11 mouse cellular contexts compared by ENCODE assay signal in genomic region chr3:37379201-37379600, GRCm38 (mm10). TPM values are rescaled to one million over a fixed set of nuclear protein-coding genes. Genes with fewer than 3 reads are reported as not detected.
A peak's percentile ranks its signal among the peaks of the same experiment; 100 is the strongest.
DNase-seq lines count a peak whose midpoint lies in the region; ATAC-seq and TF ChIP-seq lines count a peak whose summit lies in the region.
"Had no signal": no experiment of that assay in that cellular context is flagged by ENCODE, and none has a peak within 500 bp of the region (broad histone marks: within the 10 kb centered on the region; RNA-seq: fewer than 3 reads in every experiment).

No protein-coding gene starts in this region.

- H3K4me3 ChIP-seq in lung, embryonic 14.5 days (ENCODE audit: low read depth, low read length), result no peak overlapping the region
- no peak overlapping the region for H3K4me3 ChIP-seq in limb, embryonic 14.5 days (replicated peaks; ENCODE audit: low read length)
- H3K4me3 ChIP-seq: forebrain, embryonic 12.5 days; hindbrain, embryonic 12.5 days; myocyte had no signal

- no peak overlapping the region for H3K4me2 ChIP-seq in lung, embryonic 14.5 days
- no peak overlapping the region for H3K4me2 ChIP-seq in limb, embryonic 14.5 days (replicated peaks; ENCODE audit: low read depth, low read length, severe bottlenecking)
- H3K4me2 ChIP-seq: forebrain, embryonic 12.5 days; hindbrain, embryonic 12.5 days had no signal

- H3K27ac ChIP-seq in lung, embryonic 14.5 days (ENCODE audit: low read depth), result peak overlapping the region; percentile 47
- H3K27ac ChIP-seq in limb, embryonic 14.5 days (replicated peaks; ENCODE audit: low read depth, low read length), result peak overlapping the region; percentile 83
- H3K27ac ChIP-seq: forebrain, embryonic 12.5 days; hindbrain, embryonic 12.5 days had no signal

- ATAC-seq in lung, embryonic 14.5 days (ENCODE audit: insufficient read depth), result no peak
- ATAC-seq in limb, embryonic 14.5 days (ENCODE audit: low FRiP score, low read depth), result no peak

- peaks cover 16% of the 10 kb centered on the region; the same call in 1 of the 2 replicates for H3K4me1 ChIP-seq in lung, embryonic 14.5 days (ENCODE audit: insufficient read depth)
- H3K4me1 ChIP-seq in limb, embryonic 14.5 days (ENCODE audit: control insufficient read depth, insufficient read depth, low read length), result peaks cover 47% of the 10 kb centered on the region
- H3K4me1 ChIP-seq: forebrain, embryonic 12.5 days had no signal

- no peaks in the 10 kb centered on the region for H3K36me3 ChIP-seq in lung, embryonic 14.5 days (ENCODE audit: insufficient read depth)
- H3K36me3 ChIP-seq in limb, embryonic 14.5 days (ENCODE audit: control insufficient read depth, insufficient read depth, low read length), result no peaks in the 10 kb centered on the region
- H3K36me3 ChIP-seq: forebrain, embryonic 12.5 days; hindbrain, embryonic 12.5 days had no signal

- H3K9me3 ChIP-seq in lung, embryonic 14.5 days (ENCODE audit: low read depth, low read length), result no peaks in the 10 kb centered on the region
- no peaks in the 10 kb centered on the region for H3K9me3 ChIP-seq in limb, embryonic 14.5 days (ENCODE audit: control insufficient read depth, low read length)
- H3K9me3 ChIP-seq: forebrain, embryonic 12.5 days; hindbrain, embryonic 12.5 days had no signal

- H3K27me3 ChIP-seq in lung, embryonic 14.5 days (ENCODE audit: insufficient read depth, low read length), result no peaks in the 10 kb centered on the region
- H3K27me3 ChIP-seq in limb, embryonic 14.5 days (ENCODE audit: control insufficient read depth, insufficient read depth, low read length), result no peaks in the 10 kb centered on the region
- H3K27me3 ChIP-seq: forebrain, embryonic 12.5 days; hindbrain, embryonic 12.5 days had no signal

- no peak overlapping the region for H3K9ac ChIP-seq in lung, embryonic 14.5 days
- no peak overlapping the region for H3K9ac ChIP-seq in limb, embryonic 14.5 days (ENCODE audit: low read depth, low read length, severe bottlenecking)
- H3K9ac ChIP-seq: forebrain, embryonic 12.5 days; hindbrain, embryonic 12.5 days had no signal

- peak; percentile 88 for DNase-seq in heart, adult 11 months
- DNase-seq in heart, adult 8-10 months (ENCODE audit: low spot score), result no peak
- DNase-seq in lung, embryonic 14.5 days, result peak; percentile 48
- DNase-seq in lung, postnatal 4 days, result no peak
- DNase-seq in ES-CJ7 (ENCODE audit: low read depth, low spot score), result peak; percentile 4
- no peak for DNase-seq in limb, embryonic 14.5 days (ENCODE audit: low spot score)
- no peak for DNase-seq in right cerebral cortex, postnatal 36 days (ENCODE audit: low spot score in 2 of 2)
- DNase-seq in left cerebral cortex, adult 9 months (ENCODE audit: low spot score in 2 of 2), result no peak

- 70% methylated on average over 14 of the region's 14 CpGs for WGBS in lung, embryonic 14.5 days
- WGBS in limb, embryonic 14.5 days, result 74% methylated on average over 14 of the region's 14 CpGs

- TF ChIP-seq CTCF in lung, embryonic 14.5 days (IDR thresholded peaks at IDR 0.05; ENCODE audit: low read depth), result peak; percentile 30; the same call in 1 of the 2 replicates

- TF ChIP-seq POLR2A in limb, embryonic 14.5 days (IDR thresholded peaks at IDR 0.05; ENCODE audit: borderline replicate concordance, extremely low read depth, insufficient read depth, insufficient read length), result no peak

RNA-seq across cellular contexts. Expression of gene Fgf2, which starts 31.1 kb away (rescaled TPM):
- total RNA-seq in heart, adult 8-10 months (2022), result 10 to 100 TPM in 2 of 4 experiments, 1 to 10 TPM in 2; 9.2 to 15.7 (median 12.1) TPM
- polyA plus RNA-seq in lung, embryonic 14.5 days (2014; fragmentation: Nextera tagmentation; extraction: Ambion mirVana), result 2.9 and 4.1 TPM in 2 replicates
- 12.7 and 12.9 TPM in 2 replicates for polyA plus RNA-seq in limb, embryonic 14.5 days (2012; rRNA removed)
- polyA plus RNA-seq in limb, embryonic 14.5 days (2014; fragmentation: Nextera tagmentation; extraction: Ambion mirVana), result 10.5 and 10.8 TPM in 2 replicates

RNA-seq across cellular contexts. Expression of gene Spata5, which starts 40.5 kb away (rescaled TPM):
- total RNA-seq in heart, adult 8-10 months (2022), result 10 to 100 TPM; 12.4 to 15.8 (median 15.4) TPM
- 36.9 and 42.0 TPM in 2 replicates for polyA plus RNA-seq in lung, embryonic 14.5 days (2014; fragmentation: Nextera tagmentation; extraction: Ambion mirVana)
- 5.7 and 9.6 TPM in 2 replicates for polyA plus RNA-seq in limb, embryonic 14.5 days (2012; rRNA removed)
- 39.9 and 40.2 TPM in 2 replicates for polyA plus RNA-seq in limb, embryonic 14.5 days (2014; fragmentation: Nextera tagmentation; extraction: Ambion mirVana)

RNA-seq across cellular contexts. Expression of gene Nudt6, which starts 40.8 kb away (rescaled TPM):
- total RNA-seq in heart, adult 8-10 months (2022), result 10 to 100 TPM; 32.4 to 40.0 (median 33.8) TPM
- polyA plus RNA-seq in lung, embryonic 14.5 days (2014; fragmentation: Nextera tagmentation; extraction: Ambion mirVana), result 4.6 and 7.4 TPM in 2 replicates
- polyA plus RNA-seq in limb, embryonic 14.5 days (2012; rRNA removed), result 7.2 and 8.9 TPM in 2 replicates
- polyA plus RNA-seq in limb, embryonic 14.5 days (2014; fragmentation: Nextera tagmentation; extraction: Ambion mirVana), result 5.0 and 5.9 TPM in 2 replicates

Comparison
In these comparisons a context has a peak if more than half of its experiments do, and no peak if none do; other contexts are left out.
1. DNase-seq: peak in heart, adult 11 months (single experiment), lung, embryonic 14.5 days (single experiment) and ES-CJ7 (single experiment); none in heart, adult 8-10 months (single experiment), lung, postnatal 4 days (0 of 2), limb, embryonic 14.5 days (single experiment), right cerebral cortex, postnatal 36 days (0 of 2) and left cerebral cortex, adult 9 months (0 of 2).